Mouse (Mus musculus): ENCODE data around the gene Olig2.
A peak's percentile ranks its signal among the peaks of the same experiment; 100 is the strongest.

Gene Olig2

DNA sequence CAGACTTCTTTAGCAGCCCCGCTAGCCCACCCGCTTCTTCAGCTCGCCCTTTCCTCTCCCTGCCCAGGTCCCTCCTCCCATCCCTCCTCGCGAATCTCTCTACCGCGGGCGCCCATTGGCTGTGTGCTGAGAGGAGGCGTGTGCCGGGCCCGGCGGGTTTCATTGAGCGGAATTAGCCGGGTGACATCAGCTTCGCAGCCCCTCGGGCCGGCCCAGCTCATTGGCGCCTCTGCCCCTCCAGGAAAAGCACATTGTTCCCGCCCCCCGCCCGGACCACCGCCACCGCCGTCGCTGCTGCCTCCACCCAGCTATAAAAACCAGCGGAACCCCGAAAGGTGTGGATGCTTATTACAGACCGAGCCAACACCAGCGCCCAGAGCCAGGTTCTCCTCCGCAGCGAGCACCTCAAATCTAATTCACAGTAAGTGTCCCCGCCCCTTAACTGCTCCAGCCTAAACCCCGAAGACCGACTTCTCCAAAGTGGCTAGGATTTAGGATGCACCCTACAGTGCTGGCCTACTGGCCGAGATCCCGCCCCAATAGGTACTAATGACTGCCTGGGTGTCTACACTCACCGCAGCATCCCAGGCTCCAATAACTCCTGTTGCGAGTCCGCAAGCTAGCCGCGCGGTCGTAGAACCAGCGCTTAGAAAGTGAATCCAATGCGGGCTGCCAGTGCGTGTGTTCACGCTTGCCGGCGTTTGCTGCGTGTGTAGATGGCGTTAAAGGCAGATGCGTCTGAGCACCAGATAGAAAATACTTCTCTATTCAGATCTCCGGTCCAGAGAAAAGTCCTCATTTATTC, at the start of gene Olig2:
TSS of gene Olig2 (plus strand) at position 225 of the 805 bp plus-strand sequence.
- DNase-seq (ENCODE audit: low read depth, low spot score) = peak; percentile 85

DNA sequence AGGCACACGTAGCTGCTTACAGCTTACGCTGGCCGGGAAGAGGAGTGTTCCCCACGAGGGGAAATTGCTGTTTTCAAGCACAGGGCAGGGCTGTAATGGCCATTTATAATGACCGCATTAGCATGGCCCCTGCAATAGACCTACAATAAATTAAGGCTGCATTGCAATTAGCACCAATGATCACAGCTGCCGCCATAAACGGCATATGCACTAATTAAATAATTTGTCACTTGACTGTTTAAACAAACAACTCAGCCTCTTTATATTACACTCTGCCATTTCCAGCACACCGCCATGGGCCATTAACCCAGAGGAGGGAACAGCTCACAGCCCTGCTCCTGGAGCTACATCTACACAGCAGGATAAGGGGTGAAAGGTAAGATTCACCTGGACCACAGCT, 49.4 kb upstream of the Olig2 start:
- DNase-seq (ENCODE audit: low read depth, low spot score) = no peak

- no peak for DNase-seq (ENCODE audit: low read depth, low spot score)
Measured at GRCm38 (mm10) chr16:91187046-91187445, 38.2 kb upstream of the Olig2 start.

- no peak for DNase-seq (ENCODE audit: low read depth, low spot score)
Measured at GRCm38 (mm10) chr16:91187662-91188061, 37.6 kb upstream of the Olig2 start.

DNA sequence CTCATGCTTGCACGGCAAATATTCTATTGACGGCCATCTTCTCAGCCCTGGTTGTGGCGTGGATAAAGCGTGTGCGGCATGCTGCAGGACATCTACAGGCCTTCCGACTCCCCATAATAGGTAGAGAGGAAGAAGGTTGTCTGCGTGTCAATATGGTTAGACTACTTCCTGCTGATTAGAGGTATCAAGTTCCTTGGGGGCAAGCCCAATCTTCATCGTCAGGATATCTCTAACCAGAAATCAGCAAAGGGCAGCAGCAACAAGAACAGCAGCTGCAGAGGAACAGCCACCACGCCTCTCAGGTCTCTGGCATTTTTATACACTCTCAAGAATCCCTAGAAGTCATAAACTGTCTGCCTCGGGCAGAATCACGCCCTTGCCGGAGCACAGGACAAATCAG, 37.0 kb upstream of the Olig2 start:
- DNase-seq (ENCODE audit: low read depth, low spot score) = no peak

GRCm38 (mm10) chr16:91191233-91191632, 34.0 kb upstream of the Olig2 start:
- DNase-seq (ENCODE audit: low read depth, low spot score) = no peak

- no peak for DNase-seq (ENCODE audit: low read depth, low spot score)
Measured at GRCm38 (mm10) chr16:91191663-91192237, 33.5 kb upstream of the Olig2 start.

- peak; percentile 22 for DNase-seq (ENCODE audit: low read depth, low spot score)
Measured at GRCm38 (mm10) chr16:91192672-91193354, 32.4 kb upstream of the Olig2 start.

GRCm38 (mm10) chr16:91199815-91200214, 25.4 kb upstream of the Olig2 start:
- DNase-seq (ENCODE audit: low read depth, low spot score) = peak; percentile 58

GRCm38 (mm10) chr16:91202989-91203388, 22.3 kb upstream of the Olig2 start:
- DNase-seq (ENCODE audit: low read depth, low spot score) = no peak

- no peak for DNase-seq (ENCODE audit: low read depth, low spot score)
Measured at GRCm38 (mm10) chr16:91206371-91206770, 18.9 kb upstream of the Olig2 start.

DNA sequence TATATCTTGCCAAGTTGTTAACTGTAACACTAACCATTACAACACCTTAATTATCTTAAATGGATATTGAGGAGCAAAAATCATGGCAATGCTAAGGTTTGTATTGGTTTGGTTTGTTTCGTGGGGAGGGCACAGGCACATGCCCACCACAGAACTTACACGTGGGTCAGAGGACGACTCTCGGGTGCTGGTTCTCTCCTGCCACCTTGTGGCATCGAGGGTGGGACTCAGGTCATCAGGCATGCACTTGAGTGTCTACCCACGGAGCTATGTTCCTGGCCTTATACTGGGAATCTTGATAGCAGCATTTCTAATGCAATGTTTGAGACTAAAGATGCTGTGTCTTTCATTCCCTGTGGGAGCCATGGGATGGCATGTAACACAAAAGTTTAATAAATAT, 8.2 kb upstream of the Olig2 start:
- no peak for DNase-seq (ENCODE audit: low read depth, low spot score)

DNA sequence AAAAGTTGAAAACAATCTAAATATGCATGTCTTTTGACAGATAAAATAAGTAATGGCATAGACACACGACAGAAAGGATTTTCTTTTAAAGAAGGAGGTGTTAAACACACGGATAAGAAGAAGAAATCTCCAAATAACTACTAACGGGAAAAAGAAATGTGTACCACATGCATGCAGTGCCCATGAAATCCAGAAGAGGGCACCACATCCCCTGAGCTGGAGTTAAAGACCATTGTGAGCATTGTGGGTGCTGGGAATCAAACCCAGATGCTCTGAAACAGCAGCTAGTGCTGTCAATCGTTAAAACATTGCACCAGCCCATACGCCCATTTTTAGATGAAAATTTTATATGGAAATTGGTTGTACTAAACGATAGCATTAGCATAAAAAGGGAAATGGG, 7.3 kb upstream of the Olig2 start:
- DNase-seq (ENCODE audit: low read depth, low spot score) = peak; percentile 64

GRCm38 (mm10) chr16:91219246-91219645, 6.0 kb upstream of the Olig2 start:
- no peak for DNase-seq (ENCODE audit: low read depth, low spot score)

GRCm38 (mm10) chr16:91222171-91222642, 3.0 kb upstream of the Olig2 start:
- DNase-seq (ENCODE audit: low read depth, low spot score) = peak; percentile 68

GRCm38 (mm10) chr16:91222643-91223271, 2.5 kb upstream of the Olig2 start:
- peak; percentile 60 for DNase-seq (ENCODE audit: low read depth, low spot score)

DNA sequence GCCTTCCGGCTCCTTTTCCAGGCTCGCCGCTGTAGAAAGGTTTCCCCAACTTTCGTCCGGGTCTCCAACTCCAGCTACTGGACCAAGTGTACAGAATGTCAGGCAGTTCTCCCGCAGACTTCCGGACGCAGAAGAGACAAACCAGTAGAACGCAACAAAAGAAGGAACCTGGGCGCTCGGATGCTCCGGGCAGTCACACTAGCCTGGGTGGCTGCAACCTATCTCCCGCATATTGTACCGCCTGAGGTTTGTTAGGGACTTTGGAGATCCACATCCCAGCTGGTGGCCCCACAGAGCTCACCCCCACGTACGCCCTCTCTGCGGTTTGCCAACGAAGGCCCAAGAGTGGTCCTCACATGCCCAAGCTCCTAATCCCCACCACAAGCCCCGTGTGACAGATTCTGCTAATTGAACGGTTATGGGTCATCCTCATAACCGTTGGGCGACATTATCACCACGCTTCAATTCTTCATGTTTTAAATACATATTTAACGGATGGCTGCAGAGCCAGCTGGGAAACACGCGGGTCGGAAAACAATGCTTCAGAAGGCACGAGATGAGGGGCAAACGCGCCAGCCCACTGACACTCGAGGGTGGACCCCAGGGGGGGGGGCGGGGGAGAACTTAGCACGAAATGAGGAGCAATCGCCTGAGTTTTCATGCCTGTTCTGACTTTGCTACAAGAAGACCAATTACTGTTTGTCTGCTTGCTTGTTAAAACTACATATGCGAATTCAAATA, 1.8 kb upstream of the Olig2 start:
- no peak for DNase-seq (ENCODE audit: low read depth, low spot score)

GRCm38 (mm10) chr16:91224068-91224402, 1.2 kb upstream of the Olig2 start:
- DNase-seq (ENCODE audit: low read depth, low spot score) = no peak

DNA sequence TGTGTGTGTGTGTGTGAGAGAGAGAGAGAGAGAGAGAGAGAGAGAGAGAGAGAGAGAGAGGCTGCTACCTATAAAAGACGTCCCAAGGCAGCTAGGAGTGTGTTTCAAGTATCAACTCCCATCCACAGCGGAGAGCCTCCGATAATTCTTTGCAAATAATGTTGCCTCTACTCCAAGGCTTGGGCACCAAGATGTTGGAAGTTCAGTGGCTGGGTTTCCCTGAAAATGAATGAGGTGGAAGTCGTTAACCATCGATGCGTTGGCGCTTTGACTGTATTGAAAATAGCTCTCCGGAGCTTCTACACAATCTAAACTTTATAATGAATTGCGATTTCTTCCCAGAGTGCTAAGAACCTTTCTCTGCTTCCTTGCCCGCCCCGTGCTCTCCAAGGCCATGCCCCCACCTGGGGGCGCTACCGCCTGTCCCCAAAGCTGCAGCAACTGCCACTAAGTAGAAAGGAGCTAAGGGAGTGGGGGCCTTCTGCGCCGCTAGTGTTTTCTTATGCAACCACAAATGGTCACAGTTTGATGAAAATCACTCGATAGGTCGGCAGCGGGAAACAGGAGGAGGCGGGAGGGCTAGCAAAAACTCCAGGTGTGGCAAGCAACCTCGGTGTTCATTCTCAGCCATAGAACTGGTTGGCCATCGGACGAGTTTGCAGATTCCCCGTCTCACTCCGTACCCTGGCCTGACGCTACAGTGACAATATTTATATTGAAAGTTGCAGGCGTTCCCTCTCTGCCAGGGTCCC, 600 bp upstream of the Olig2 start:
- DNase-seq (ENCODE audit: low read depth, low spot score) = peak; percentile 63

DNA sequence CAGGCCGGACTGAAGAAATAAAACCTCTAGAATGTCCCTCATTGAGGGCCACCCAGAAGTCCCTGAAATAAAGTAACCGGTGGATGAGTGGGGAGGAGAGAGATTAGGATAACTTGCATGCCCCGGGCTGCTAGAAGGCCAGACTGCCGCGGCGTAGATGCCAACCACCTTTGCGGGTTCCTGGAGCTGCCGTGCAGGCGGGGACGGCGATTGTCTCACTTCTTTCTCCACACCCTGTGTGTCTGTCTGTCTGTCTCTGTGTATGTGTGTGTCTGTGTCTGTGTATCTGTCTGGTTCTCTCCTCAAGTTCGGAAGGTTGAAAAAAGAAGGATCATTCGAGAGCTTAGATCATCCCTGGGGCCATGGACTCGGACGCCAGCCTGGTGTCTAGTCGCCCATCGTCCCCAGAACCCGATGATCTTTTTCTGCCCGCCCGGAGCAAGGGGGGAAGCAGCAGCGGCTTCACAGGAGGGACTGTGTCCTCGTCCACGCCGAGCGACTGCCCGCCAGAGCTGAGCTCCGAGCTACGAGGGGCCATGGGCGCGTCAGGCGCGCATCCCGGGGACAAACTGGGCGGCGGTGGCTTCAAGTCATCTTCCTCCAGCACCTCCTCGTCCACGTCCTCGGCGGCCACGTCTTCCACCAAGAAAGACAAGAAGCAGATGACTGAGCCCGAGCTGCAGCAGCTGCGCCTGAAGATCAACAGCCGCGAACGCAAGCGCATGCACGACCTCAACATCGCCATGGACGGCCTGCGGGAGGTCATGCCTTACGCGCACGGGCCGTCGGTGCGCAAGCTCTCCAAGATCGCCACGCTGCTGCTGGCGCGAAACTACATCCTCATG, 1.0 kb downstream of the Olig2 start:
- DNase-seq (ENCODE audit: low read depth, low spot score) = peak; percentile 62

Data from ZHBTc4 (cell line).